Mouse (Mus musculus) embryonic fibroblast, embryonic 13.5 days (primary cell): ENCODE measurements around the gene Acy3.

Source experiments
- CTCF ChIP-seq: IDR thresholded peaks from 2 replicates; pipeline ENCODE4 v1.5.1; 2011; ENCODE audit warnings: mild to moderate bottlenecking, control low read depth, low read length, moderate library complexity, borderline replicate concordance; ENCODE audit not compliant: insufficient read depth
- POLR2A ChIP-seq: IDR thresholded peaks from 2 replicates; pipeline ENCODE4 v1.6.1; 2011; ENCODE audit warnings: low read depth, mild to moderate bottlenecking, control low read depth, low read length, moderate library complexity

- TF ChIP-seq CTCF (no peak), POLR2A (no peak)
Observed at GRCm38 (mm10) chr19:4015635-4016034, 29.3 kb downstream of the Acy3 start.
